Mouse (Mus musculus) liver, embryonic 16.5 days (tissue): Measurements from ENCODE around the gene S100a2. TPM values are rescaled to one million over a fixed set of nuclear protein-coding genes. Genes with fewer than 3 reads are reported as not detected.

Experiments used
- ATAC-seq: fragments of 200-750 bp; cut with Nextera tagmentation; 2 replicates; pipeline ENCODE4 v1.8.0; 2017; ENCODE audit warnings: low read depth, mild to moderate bottlenecking, moderate number of reproducible peaks, moderate library complexity
- H3K27ac ChIP-seq: fragments of 300-500 bp; sonication (generic); 2 replicates; pipeline ENCODE4 v1.5.1; 2014; ENCODE audit warnings: mild to moderate bottlenecking, low read length
- H3K27me3 ChIP-seq: fragments of 300-500 bp; sonication (generic); 2 replicates; pipeline ENCODE4 v1.6.1; 2014; ENCODE audit warnings: low read depth, low read length, mixed read lengths; ENCODE audit not compliant: control insufficient read depth, insufficient read depth
- H3K36me3 ChIP-seq: fragments of 300-500 bp; sonication (generic); 2 replicates; pipeline ENCODE4 v1.6.1; 2014; ENCODE audit warnings: mild to moderate bottlenecking; ENCODE audit not compliant: control insufficient read depth, insufficient read depth
- H3K4me1 ChIP-seq: fragments of 300-500 bp; sonication (generic); 2 replicates; pipeline ENCODE4 v1.6.1; 2014; ENCODE audit warnings: low read depth, low read length, mixed read lengths; ENCODE audit not compliant: control insufficient read depth
- H3K4me2 ChIP-seq: fragments of 300-500 bp; sonication (generic); 2 replicates; pipeline ENCODE4 v1.6.1; 2014; ENCODE audit warnings: low read depth, low read length, mixed read lengths
- H3K4me3 ChIP-seq: fragments of 300-500 bp; sonication (generic); 2 replicates; pipeline ENCODE4 v1.5.1; 2014; ENCODE audit warnings: low read depth, mild to moderate bottlenecking, low read length
- H3K9ac ChIP-seq: fragments of 300-500 bp; sonication (generic); 2 replicates; pipeline ENCODE4 v1.6.1; 2014; ENCODE audit warnings: low read depth, low read length
- H3K9me3 ChIP-seq: fragments of 300-500 bp; sonication (generic); replicated peaks from 2 replicates; pipeline ENCODE4 v1.6.1; 2016; ENCODE audit warnings: low read length; ENCODE audit not compliant: control insufficient read depth
- WGBS: fragments of 180-500 bp; shearing (Covaris S2); extraction: QIAGEN DNeasy Blood & Tissue Kit; methylation state at CpG from one replicate; pipeline ENCODE4 v1.1.7; 2014; ENCODE audit not compliant: insufficient replicate concordance; 5-methylcytosine and 5-hydroxymethylcytosine counted together
- polyA plus RNA-seq: library from polyadenylated mRNA; unstranded; fragments of >200 nt; fragmentation: Nextera tagmentation; extraction: Ambion mirVana; gene quantifications from 2 replicates; pipeline ENCODE4 v1.2.1, GENCODE M21; 2015

Gene S100a2
- polyA plus RNA-seq, 1 experiment from 2014 or later: not detected

- 6% methylated on average over 1 of the region's 1 CpGs for WGBS
- H3K4me3 ChIP-seq: no peak overlapping the region
- H3K9me3 ChIP-seq: no peaks in the 10 kb centered on the region
- peaks cover 4% of the 10 kb centered on the region; the same call in 1 of the 2 replicates for H3K27me3 ChIP-seq
- peaks cover 4% of the 10 kb centered on the region for H3K4me1 ChIP-seq
- ATAC-seq: no peak
- no peak overlapping the region for H3K4me2 ChIP-seq
- no peak overlapping the region for H3K9ac ChIP-seq
- H3K27ac ChIP-seq: no peak overlapping the region
- H3K36me3 ChIP-seq: no peaks in the 10 kb centered on the region
These were observed 27.5 kb downstream of the S100a2 start for GRCm38 (mm10) chr3:90617586-90617985.

- WGBS: 28% methylated on average over 7 of the region's 7 CpGs
These were observed 31.5 kb downstream of the S100a2 start for GRCm38 (mm10) chr3:90621552-90621951.

GRCm38 (mm10) chr3:90623435-90624071, 33.5 kb downstream of the S100a2 start:
- no peaks in the 10 kb centered on the region for H3K36me3 ChIP-seq
- no peak overlapping the region for H3K9ac ChIP-seq
- 32% methylated on average over 2 of the region's 2 CpGs for WGBS
- ATAC-seq: no peak
- H3K4me2 ChIP-seq: no peak overlapping the region
- H3K9me3 ChIP-seq: no peaks in the 10 kb centered on the region
- no peak overlapping the region for H3K4me3 ChIP-seq
- no peak overlapping the region for H3K27ac ChIP-seq
- H3K4me1 ChIP-seq: no peaks in the 10 kb centered on the region
- H3K27me3 ChIP-seq: no peaks in the 10 kb centered on the region

More at GRCm38 (mm10) chr3:90621552-90621951, 31.5 kb downstream of the S100a2 start:
- no peaks in the 10 kb centered on the region for H3K4me1 ChIP-seq
- H3K9ac ChIP-seq: no peak overlapping the region
- no peak overlapping the region for H3K27ac ChIP-seq
- H3K4me2 ChIP-seq: no peak overlapping the region
- no peak overlapping the region for H3K4me3 ChIP-seq
- no peaks in the 10 kb centered on the region for H3K36me3 ChIP-seq
- no peak for ATAC-seq
- no peaks in the 10 kb centered on the region for H3K9me3 ChIP-seq
- H3K27me3 ChIP-seq: no peaks in the 10 kb centered on the region

GRCm38 (mm10) chr3:90625496-90625895, 35.4 kb downstream of the S100a2 start:
- H3K27ac ChIP-seq: no peak overlapping the region
- no peaks in the 10 kb centered on the region for H3K9me3 ChIP-seq
- H3K9ac ChIP-seq: no peak overlapping the region
- no peaks in the 10 kb centered on the region for H3K4me1 ChIP-seq
- no peaks in the 10 kb centered on the region for H3K36me3 ChIP-seq
- no peak overlapping the region for H3K4me3 ChIP-seq
- WGBS: 56% methylated on average over 5 of the region's 5 CpGs
- H3K27me3 ChIP-seq: no peaks in the 10 kb centered on the region
- no peak overlapping the region for H3K4me2 ChIP-seq
- ATAC-seq: no peak

- no peak overlapping the region for H3K9ac ChIP-seq
- H3K4me2 ChIP-seq: no peak overlapping the region
- 53% methylated on average over 9 of the region's 9 CpGs for WGBS
- no peaks in the 10 kb centered on the region for H3K36me3 ChIP-seq
- no peak overlapping the region for H3K27ac ChIP-seq
- no peaks in the 10 kb centered on the region for H3K9me3 ChIP-seq
- H3K4me1 ChIP-seq: no peaks in the 10 kb centered on the region
- ATAC-seq: no peak
- no peak overlapping the region for H3K4me3 ChIP-seq
- H3K27me3 ChIP-seq: no peaks in the 10 kb centered on the region
These were observed 36.4 kb downstream of the S100a2 start for GRCm38 (mm10) chr3:90626266-90627021.

GRCm38 (mm10) chr3:90627366-90627765, 37.3 kb downstream of the S100a2 start:
- H3K9me3 ChIP-seq: no peaks in the 10 kb centered on the region
- H3K27me3 ChIP-seq: no peaks in the 10 kb centered on the region
- H3K4me3 ChIP-seq: no peak overlapping the region
- no peak overlapping the region for H3K4me2 ChIP-seq
- no peak overlapping the region for H3K9ac ChIP-seq
- 52% methylated on average over 5 of the region's 5 CpGs for WGBS
- ATAC-seq: no peak
- no peaks in the 10 kb centered on the region for H3K4me1 ChIP-seq
- H3K36me3 ChIP-seq: no peaks in the 10 kb centered on the region
- H3K27ac ChIP-seq: no peak overlapping the region

GRCm38 (mm10) chr3:90627807-90628206, 37.8 kb downstream of the S100a2 start:
- Histone ChIP-seq H3K27ac (no peak overlapping the region), H3K4me3 (no peak overlapping the region), H3K4me2 (no peak overlapping the region), H3K27me3 (no peaks in the 10 kb centered on the region), H3K9ac (no peak overlapping the region), H3K36me3 (no peaks in the 10 kb centered on the region), H3K9me3 (no peaks in the 10 kb centered on the region), H3K4me1 (no peaks in the 10 kb centered on the region)
- ATAC-seq: no peak
- 43% methylated on average over 4 of the region's 4 CpGs for WGBS

- H3K9me3 ChIP-seq: no peaks in the 10 kb centered on the region
- 70% methylated on average over 2 of the region's 2 CpGs for WGBS
- no peaks in the 10 kb centered on the region for H3K27me3 ChIP-seq
- no peak overlapping the region for H3K4me3 ChIP-seq
- no peak overlapping the region for H3K27ac ChIP-seq
- no peak overlapping the region for H3K4me2 ChIP-seq
- no peak overlapping the region for H3K9ac ChIP-seq
- ATAC-seq: no peak
- H3K36me3 ChIP-seq: no peaks in the 10 kb centered on the region
- H3K4me1 ChIP-seq: no peaks in the 10 kb centered on the region
These were observed 39.3 kb downstream of the S100a2 start for GRCm38 (mm10) chr3:90629298-90629697.

- Histone ChIP-seq H3K4me1 (no peaks in the 10 kb centered on the region), H3K4me2 (no peak overlapping the region), H3K27ac (no peak overlapping the region), H3K9me3 (no peaks in the 10 kb centered on the region), H3K36me3 (no peaks in the 10 kb centered on the region), H3K27me3 (no peaks in the 10 kb centered on the region), H3K9ac (no peak overlapping the region), H3K4me3 (no peak overlapping the region)
- 45% methylated on average over 2 of the region's 2 CpGs for WGBS
- no peak for ATAC-seq
These were observed 41.9 kb downstream of the S100a2 start for GRCm38 (mm10) chr3:90631984-90632383.
